ENCODE assay signal across 28 mouse cellular contexts in genomic region chr1:98131244-98131643, GRCm38 (mm10). TPM values are rescaled to one million over a fixed set of nuclear protein-coding genes. Genes with fewer than 3 reads are reported as not detected.
DNase-seq lines count a peak whose midpoint lies in the region; ATAC-seq lines count a peak whose summit lies in the region.
"Had no signal": no experiment of that assay in that cellular context is flagged by ENCODE, and none has a peak within 500 bp of the region (broad histone marks: within the 10 kb centered on the region; RNA-seq: fewer than 3 reads in every experiment).

No protein-coding gene starts in this region.

- no peaks in the 10 kb centered on the region for H3K27me3 ChIP-seq in intestine, embryonic 14.5 days (replicated peaks; ENCODE audit: control insufficient read depth, insufficient read depth, low read length)
- H3K27me3 ChIP-seq in intestine, embryonic 16.5 days (replicated peaks; ENCODE audit: control insufficient read depth, insufficient read depth, low read length) = no peaks in the 10 kb centered on the region
- no peaks in the 10 kb centered on the region for H3K27me3 ChIP-seq in megakaryocyte, embryonic 14.5 days (replicated peaks)
- no peaks in the 10 kb centered on the region for H3K27me3 ChIP-seq in hindbrain, embryonic 10.5 days (ENCODE audit: insufficient read depth, poor library complexity, severe bottlenecking)
- no peaks in the 10 kb centered on the region for H3K27me3 ChIP-seq in hindbrain, embryonic 14.5 days (ENCODE audit: control insufficient read depth, insufficient read depth, low read length)
- H3K27me3 ChIP-seq: hindbrain, embryonic 13.5 days; midbrain, embryonic 12.5 days; neural tube, embryonic 13.5 days; stomach, embryonic 15.5 days had no signal

- no peak for ATAC-seq in intestine, embryonic 14.5 days (replicated peaks; ENCODE audit: low FRiP score, low TSS enrichment, low read depth)
- ATAC-seq in intestine, embryonic 16.5 days = no peak
- no peak for ATAC-seq in hindbrain, embryonic 14.5 days (ENCODE audit: low FRiP score)

- 56% methylated on average over 4 of the region's 4 CpGs for WGBS in intestine, embryonic 14.5 days
- 62% methylated on average over 4 of the region's 4 CpGs for WGBS in intestine, embryonic 16.5 days
- 86% methylated on average over 4 of the region's 4 CpGs for WGBS in hindbrain, embryonic 10.5 days
- WGBS in hindbrain, embryonic 14.5 days = 85% methylated on average over 4 of the region's 4 CpGs

- H3K9ac ChIP-seq in intestine, embryonic 14.5 days (ENCODE audit: low read length) = no peak overlapping the region
- H3K9ac ChIP-seq in intestine, embryonic 16.5 days (ENCODE audit: low read depth, low read length) = no peak overlapping the region
- H3K9ac ChIP-seq in hindbrain, embryonic 14.5 days = no peak overlapping the region
- H3K9ac ChIP-seq: hindbrain, embryonic 13.5 days; midbrain, embryonic 12.5 days; neural tube, embryonic 13.5 days; stomach, embryonic 15.5 days had no signal

- no peaks in the 10 kb centered on the region for H3K36me3 ChIP-seq in intestine, embryonic 14.5 days (ENCODE audit: control insufficient read depth, insufficient read depth, low read length)
- no peaks in the 10 kb centered on the region for H3K36me3 ChIP-seq in intestine, embryonic 16.5 days (ENCODE audit: control insufficient read depth, insufficient read depth, low read length)
- H3K36me3 ChIP-seq in megakaryocyte, embryonic 14.5 days (replicated peaks; ENCODE audit: low read length) = no peaks in the 10 kb centered on the region
- no peaks in the 10 kb centered on the region for H3K36me3 ChIP-seq in hindbrain, embryonic 10.5 days
- no peaks in the 10 kb centered on the region for H3K36me3 ChIP-seq in hindbrain, embryonic 14.5 days (replicated peaks; ENCODE audit: control insufficient read depth, insufficient read depth)
- H3K36me3 ChIP-seq: embryonic facial prominence, embryonic 10.5 days; hindbrain, embryonic 13.5 days; midbrain, embryonic 12.5 days; neural tube, embryonic 13.5 days; stomach, embryonic 15.5 days had no signal

- H3K9me3 ChIP-seq in intestine, embryonic 14.5 days (ENCODE audit: control insufficient read depth, low read length) = no peaks in the 10 kb centered on the region
- H3K9me3 ChIP-seq in intestine, embryonic 16.5 days (ENCODE audit: control insufficient read depth, low read length) = no peaks in the 10 kb centered on the region
- H3K9me3 ChIP-seq in megakaryocyte, embryonic 14.5 days = peaks cover 7% of the 10 kb centered on the region
- no peaks in the 10 kb centered on the region for H3K9me3 ChIP-seq in hindbrain, embryonic 10.5 days
- no peaks in the 10 kb centered on the region for H3K9me3 ChIP-seq in hindbrain, embryonic 14.5 days (ENCODE audit: control insufficient read depth, low read length)
- H3K9me3 ChIP-seq: embryonic facial prominence, embryonic 10.5 days; hindbrain, embryonic 13.5 days; midbrain, embryonic 12.5 days; neural tube, embryonic 13.5 days; stomach, embryonic 15.5 days had no signal

- H3K4me3 ChIP-seq in intestine, embryonic 14.5 days (ENCODE audit: low read depth, low read length) = no peak overlapping the region
- no peak overlapping the region for H3K4me3 ChIP-seq in intestine, embryonic 16.5 days (ENCODE audit: low read length)
- H3K4me3 ChIP-seq in brown adipose tissue, adult 24 weeks (ENCODE audit: insufficient read depth, low read depth, low read length) = no peak overlapping the region
- H3K4me3 ChIP-seq in megakaryocyte, embryonic 14.5 days (replicated peaks) = peak overlapping the region; percentile 15
- H3K4me3 ChIP-seq in hindbrain, embryonic 10.5 days = no peak overlapping the region
- no peak overlapping the region for H3K4me3 ChIP-seq in hindbrain, embryonic 14.5 days (replicated peaks; ENCODE audit: low read length)
- H3K4me3 ChIP-seq: embryonic facial prominence, embryonic 10.5 days; heart, adult 2 months; hindbrain, embryonic 13.5 days; left cerebral cortex, adult 2 months; midbrain, embryonic 12.5 days; neural tube, embryonic 13.5 days; stomach, embryonic 15.5 days had no signal

- 0 out of 2 replicates have a peak, but pooled peaks cover 4% of the 10 kb centered on the region for H3K4me1 ChIP-seq in intestine, embryonic 14.5 days (replicated peaks; ENCODE audit: control insufficient read depth, insufficient read depth, low read length)
- H3K4me1 ChIP-seq in intestine, embryonic 16.5 days (ENCODE audit: control insufficient read depth, insufficient read depth, low read length) = 0 out of 2 replicates have a peak, but pooled peaks cover 5% of the 10 kb centered on the region
- H3K4me1 ChIP-seq in brown adipose tissue, adult 24 weeks (ENCODE audit: control insufficient read depth, insufficient read depth, insufficient read length, low read length) = no peaks in the 10 kb centered on the region; the same call in 1 of the 2 replicates
- peaks cover 30% of the 10 kb centered on the region for H3K4me1 ChIP-seq in megakaryocyte, embryonic 14.5 days
- H3K4me1 ChIP-seq in hindbrain, embryonic 10.5 days (replicated peaks) = no peaks in the 10 kb centered on the region
- no peaks in the 10 kb centered on the region for H3K4me1 ChIP-seq in hindbrain, embryonic 14.5 days (replicated peaks; ENCODE audit: control insufficient read depth, insufficient read depth, low read length)
- H3K4me1 ChIP-seq: embryonic facial prominence, embryonic 10.5 days; hindbrain, embryonic 13.5 days; midbrain, embryonic 12.5 days; neural tube, embryonic 13.5 days; stomach, embryonic 15.5 days had no signal

- peak overlapping the region; percentile 33; the same call in 1 of the 2 replicates for H3K27ac ChIP-seq in intestine, embryonic 14.5 days (ENCODE audit: low read depth)
- H3K27ac ChIP-seq in intestine, embryonic 16.5 days (ENCODE audit: low read length) = no peak overlapping the region
- H3K27ac ChIP-seq in brown adipose tissue, adult 24 weeks (replicated peaks; ENCODE audit: low read depth, low read length) = peak overlapping the region; percentile 88
- no peak overlapping the region for H3K27ac ChIP-seq in hindbrain, embryonic 10.5 days
- H3K27ac ChIP-seq in hindbrain, embryonic 14.5 days = no peak overlapping the region
- H3K27ac ChIP-seq: embryonic facial prominence, embryonic 10.5 days; heart, adult 2 months; left cerebral cortex, adult 2 months; midbrain, embryonic 12.5 days; neural tube, embryonic 13.5 days; stomach, embryonic 15.5 days had no signal

- DNase-seq in intestine, embryonic 14.5 days (ENCODE audit: low spot score) = no peak
- peak; percentile 6 for DNase-seq in CD4-positive helper T cell, adult 2 months (ENCODE audit: low read depth, low spot score)
- no peak for DNase-seq in frontal cortex, postnatal 10 days (ENCODE audit: low spot score in 2 of 2)
- DNase-seq in hindbrain, embryonic 10.5 days (ENCODE audit: low spot score) = no peak
- no peak for DNase-seq in hindbrain, embryonic 14.5 days (ENCODE audit: low spot score)
- DNase-seq: adrenal gland, adult 8-10 months; cerebellum, adult 11-12 months; cerebellum, postnatal 36 days; gastrocnemius, postnatal 10 days; heart, adult 2 months; heart, postnatal 10 days; kidney, adult 11 months; kidney, postnatal 14 days; layer of hippocampus, adult 9-11 months; left cerebral cortex, postnatal 4 days; liver; lung, adult 18-20 months; lung, postnatal 36 days; thymus, adult 18-20 months had no signal

- H3K4me2 ChIP-seq in intestine, embryonic 14.5 days (ENCODE audit: low read length) = no peak overlapping the region
- no peak overlapping the region for H3K4me2 ChIP-seq in intestine, embryonic 16.5 days (ENCODE audit: low read depth, low read length)
- H3K4me2 ChIP-seq in hindbrain, embryonic 14.5 days (replicated peaks) = no peak overlapping the region
- H3K4me2 ChIP-seq: hindbrain, embryonic 13.5 days; midbrain, embryonic 12.5 days; neural tube, embryonic 13.5 days; stomach, embryonic 15.5 days had no signal

RNA-seq across cellular contexts. Expression of gene Pam, which starts 35.8 kb away (rescaled TPM):
- polyA plus RNA-seq in intestine, embryonic 14.5 days (2014; fragmentation: Nextera tagmentation; extraction: Ambion mirVana) = 65.3 and 67.9 TPM in 2 replicates
- polyA plus RNA-seq in intestine, embryonic 16.5 days (2015; fragmentation: Nextera tagmentation; extraction: Ambion mirVana) = 30.7 and 38.5 TPM in 2 replicates
- polyA plus RNA-seq in brown adipose tissue, adult 24 weeks (2012; ENCODE audit: insufficient read depth, insufficient read length, missing spikeins) = 14.5 and 18.2 TPM in 2 replicates
- polyA plus RNA-seq in megakaryocyte, embryonic 14.5 days (2012; ENCODE audit: insufficient read depth, low replicate concordance) = 2.2 and 3.4 TPM in 2 replicates
- polyA plus RNA-seq in hindbrain, embryonic 10.5 days (2016; fragmentation: Nextera tagmentation; extraction: Ambion mirVana) = 15.1 and 16.5 TPM in 2 replicates
- polyA plus RNA-seq in hindbrain, embryonic 14.5 days (2014; fragmentation: Nextera tagmentation; extraction: Ambion mirVana) = 30.8 and 34.4 TPM in 2 replicates

Comparison
In these comparisons a context has a peak if more than half of its experiments do, and no peak if none do; other contexts are left out.
1. H3K27ac ChIP-seq: peak in intestine, embryonic 14.5 days (single experiment) and brown adipose tissue, adult 24 weeks (single experiment); none in intestine, embryonic 16.5 days (single experiment), hindbrain, embryonic 10.5 days (single experiment) and hindbrain, embryonic 14.5 days (single experiment).